Mouse (Mus musculus) MEL (cell line): ENCODE measurements around the gene Tmbim6. TPM values are rescaled to one million over a fixed set of nuclear protein-coding genes. Genes with fewer than 3 reads are reported as not detected.

Source experiments
- DNase-seq: peaks from one replicate; pipeline ENCODE4 v3.0.0; 2011; ENCODE audit warnings: low read depth, low spot score
- H3K27ac ChIP-seq: 2 replicates; pipeline ENCODE4 v1.5.1; 2012; ENCODE audit warnings: low read depth, mild to moderate bottlenecking, control low read depth, low read length, moderate library complexity; ENCODE audit not compliant: control insufficient read depth
- H3K27me3 ChIP-seq, 2 experiments: fragments of 150-350 bp in 1 of 2; sonication (generic) in 1 of 2; 2 replicates each; pipeline ENCODE4 v1.6.1; 2012; ENCODE audit warnings: low read length in 2 of 2, mild to moderate bottlenecking in 2 of 2, improper control_type of control experiment in 1 of 2, moderate library complexity in 1 of 2; ENCODE audit not compliant: insufficient read depth in 2 of 2, control insufficient read depth in 1 of 2
- H3K36me3 ChIP-seq, 2 experiments: 2 replicates each; pipeline ENCODE4 v1.6.1; 2012 to 2014; ENCODE audit warnings: low read length in 2 of 2, improper control_type of control experiment in 1 of 2, inconsistent platforms in 1 of 2, mild to moderate bottlenecking in 1 of 2; ENCODE audit not compliant: insufficient read depth in 2 of 2, control insufficient read depth in 1 of 2
- H3K4me1 ChIP-seq, 2 experiments: fragments of 150-350 bp in 1 of 2; sonication (generic) in 1 of 2; 2 replicates each; pipeline ENCODE4 v1.6.1; 2012; ENCODE audit warnings: low read length in 2 of 2, improper control_type of control experiment in 1 of 2, mild to moderate bottlenecking in 1 of 2; ENCODE audit not compliant: insufficient read depth in 2 of 2, control insufficient read depth in 1 of 2
- H3K4me3 ChIP-seq, 2 experiments: fragments of 150-350 bp in 1 of 2; sonication (generic) in 1 of 2; 2 replicates each; pipeline ENCODE4 v1.5.1; 2012; ENCODE audit warnings: low read depth in 2 of 2, low read length in 2 of 2, mild to moderate bottlenecking in 2 of 2, moderate library complexity in 2 of 2, control low read depth in 1 of 2, improper control_type of control experiment in 1 of 2; ENCODE audit not compliant: control insufficient read depth in 1 of 2, insufficient read depth in 1 of 2
- H3K79me2 ChIP-seq: 2 replicates; pipeline ENCODE4 v1.6.1; 2012; ENCODE audit warnings: mild to moderate bottlenecking, low read length, moderate library complexity; ENCODE audit not compliant: control insufficient read depth, poor library complexity, insufficient read depth
- H3K9ac ChIP-seq: 2 replicates; pipeline ENCODE4 v1.6.1; 2012; ENCODE audit warnings: low read depth, mild to moderate bottlenecking, control low read depth, low read length, moderate library complexity; ENCODE audit not compliant: control insufficient read depth, poor library complexity, severe bottlenecking
- H3K9me3 ChIP-seq: fragments of 150-350 bp; sonication (generic); replicated peaks from 2 replicates; pipeline ENCODE4 v1.6.1; 2012; ENCODE audit warnings: mild to moderate bottlenecking, low read length, improper control_type of control experiment, moderate library complexity; ENCODE audit not compliant: insufficient read depth
- CHD2 ChIP-seq: IDR thresholded peaks from 2 replicates; pipeline ENCODE4 v1.6.1; 2011; ENCODE audit warnings: low read length, improper control_type of control experiment
- ELF1 ChIP-seq: IDR thresholded peaks from 2 replicates; pipeline ENCODE4 v1.6.1; 2014; ENCODE audit warnings: low read depth, mild to moderate bottlenecking, inconsistent platforms, low read length, improper control_type of control experiment, moderate library complexity
- GABPA ChIP-seq: IDR thresholded peaks from 2 replicates; pipeline ENCODE4 v1.6.1; 2012; ENCODE audit warnings: low read depth, mild to moderate bottlenecking, inconsistent platforms, low read length, improper control_type of control experiment, moderate library complexity
- JUND ChIP-seq: IDR thresholded peaks from 2 replicates; pipeline ENCODE4 v1.6.1; 2011; ENCODE audit warnings: low read depth, mild to moderate bottlenecking, improper control_type of control experiment, low read length
- KAT2A ChIP-seq: conservative IDR thresholded peaks from 2 replicates; pipeline ENCODE4 v1.6.1; 2012; ENCODE audit warnings: low read depth, low read length, improper control_type of control experiment, inconsistent platforms
- MAZ ChIP-seq: IDR thresholded peaks from 2 replicates; pipeline ENCODE4 v1.6.1; 2012; ENCODE audit warnings: low read depth, mild to moderate bottlenecking, inconsistent platforms, low read length, improper control_type of control experiment
- MEF2A ChIP-seq: IDR thresholded peaks from 2 replicates; pipeline ENCODE4 v1.6.1; 2014; ENCODE audit warnings: low read depth, mild to moderate bottlenecking, inconsistent platforms, low read length, improper control_type of control experiment; ENCODE audit not compliant: poor library complexity, insufficient replicate concordance, severe bottlenecking; ENCODE audit errors: extremely low read depth
- MXI1 ChIP-seq: IDR thresholded peaks from 2 replicates; pipeline ENCODE4 v1.6.1; 2011; ENCODE audit warnings: mild to moderate bottlenecking, low read depth, low read length, improper control_type of control experiment
- SIN3A ChIP-seq: IDR thresholded peaks from 2 replicates; pipeline ENCODE4 v1.6.1; 2012; ENCODE audit warnings: low read length, improper control_type of control experiment, inconsistent platforms
- TCF12 ChIP-seq: IDR thresholded peaks from 2 replicates; pipeline ENCODE4 v1.6.1; 2014; ENCODE audit warnings: low read depth, mild to moderate bottlenecking, inconsistent platforms, low read length, improper control_type of control experiment, moderate library complexity
- USF1 ChIP-seq: IDR thresholded peaks from 2 replicates; pipeline ENCODE4 v1.6.1; 2014; ENCODE audit warnings: low read depth, mild to moderate bottlenecking, inconsistent platforms, low read length, improper control_type of control experiment, moderate library complexity
- ZNF384 ChIP-seq: IDR thresholded peaks from 2 replicates; pipeline ENCODE4 v1.6.1; 2012; ENCODE audit warnings: low read depth, mild to moderate bottlenecking, inconsistent platforms, low read length, improper control_type of control experiment
- polyA plus RNA-seq, 2 experiments: library from polyadenylated mRNA; stranded (reverse) in 1 of 2; unstranded in 1 of 2; fragments of >175 nt in 1 of 2; fragments of >200 nt in 1 of 2; gene quantifications; 2 replicates each; pipeline versions ENCODE4 v1.2.1 to v1.2.4; 2012; ENCODE audit warnings: low replicate concordance in 2 of 2, low read depth in 1 of 2; ENCODE audit not compliant: insufficient read length in 2 of 2, insufficient read depth in 1 of 2, missing spikeins in 1 of 2
- total RNA-seq: library from RNA; depleted of rRNA; stranded (reverse); fragments of 300-350 nt; gene quantifications from 2 replicates; pipeline ENCODE4 v1.2.3, GENCODE M21; 2012

Gene Tmbim6
- total and polyA plus RNA-seq, 3 experiments, result 243 to 339 TPM; not detected in 1

DNA sequence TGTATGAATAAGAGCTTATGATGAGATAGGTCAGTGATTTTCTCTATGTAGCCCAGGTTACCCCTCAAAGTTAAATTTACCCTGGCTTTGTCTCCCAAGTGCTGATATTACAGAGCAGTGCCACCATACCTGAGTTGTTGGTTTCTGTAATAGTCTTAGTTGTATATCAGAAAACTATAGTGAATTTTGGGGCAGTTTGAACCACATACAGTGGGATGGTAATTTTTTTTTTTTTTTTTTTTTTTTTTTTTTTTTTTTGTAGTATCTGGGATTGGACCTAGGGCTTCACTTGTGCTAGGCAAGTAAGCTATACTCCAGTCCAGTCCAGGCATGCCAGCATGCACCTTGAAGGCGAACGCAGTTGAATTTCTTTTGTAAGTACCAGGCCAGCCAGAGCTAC lies 4.9 kb downstream of the Tmbim6 start:
- H3K9me3 ChIP-seq, result no peaks in the 10 kb centered on the region
- peaks cover 11 to 44% of the 10 kb centered on the region in 2 experiments for H3K36me3 ChIP-seq
- no peak overlapping the region for H3K9ac ChIP-seq
- H3K79me2 ChIP-seq, result peaks cover 81% of the 10 kb centered on the region
- no peak for TF ChIP-seq GABPA
- no peak for TF ChIP-seq MXI1
- peak; percentile 67 for TF ChIP-seq ZNF384
- TF ChIP-seq CHD2, result no peak
- H3K4me1 ChIP-seq, result peaks cover 18 to 34% of the 10 kb centered on the region in 2 experiments
- H3K27ac ChIP-seq, result no peak overlapping the region
- H3K27me3 ChIP-seq, result no peaks in the 10 kb centered on the region
- no peak for DNase-seq
- H3K4me3 ChIP-seq, result no peak overlapping the region

DNA sequence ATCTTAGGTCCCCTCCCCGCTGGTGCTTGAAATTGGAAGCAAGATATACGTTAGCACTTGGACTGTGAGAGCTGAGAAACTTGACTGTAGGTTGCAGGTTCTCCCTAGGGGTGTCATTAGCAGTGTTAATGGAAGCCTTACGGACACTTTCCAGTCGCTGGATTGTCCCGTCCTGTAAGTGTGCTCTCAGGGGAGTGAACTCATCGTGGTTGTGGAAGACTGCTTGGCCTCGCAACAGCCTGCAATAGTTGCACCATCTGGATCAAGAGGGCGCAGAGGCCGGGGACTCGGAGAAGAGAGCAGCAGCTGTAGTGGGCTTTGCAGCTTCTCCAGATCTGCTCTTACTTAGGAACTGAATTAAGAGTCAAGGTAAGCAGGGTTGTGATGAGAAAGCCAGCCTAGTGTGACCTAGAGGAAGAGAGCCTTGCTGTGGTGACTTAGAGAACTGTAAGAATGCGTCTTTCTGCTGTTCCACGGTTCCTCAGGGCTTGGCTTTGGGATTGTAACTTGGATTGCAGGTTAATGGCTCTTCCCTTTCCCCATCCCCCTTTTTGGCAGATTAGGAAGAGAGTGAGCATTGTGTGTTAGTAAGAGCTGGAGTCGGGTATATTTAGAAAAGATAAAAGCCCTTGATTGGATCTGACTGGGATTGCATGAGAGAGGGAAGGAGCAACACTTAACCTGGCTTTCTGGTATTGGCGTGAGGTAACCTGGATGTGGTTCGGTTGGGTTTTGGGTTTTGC lies 7.0 kb downstream of the Tmbim6 start:
- no peak for TF ChIP-seq MAZ
- no peak for TF ChIP-seq USF1
- no peak for TF ChIP-seq MXI1
- 0 out of 2 replicates have a peak, but pooled peaks have one; percentile 25 for TF ChIP-seq SIN3A
- TF ChIP-seq TCF12, result no peak
- no peak for TF ChIP-seq KAT2A
- no peak for TF ChIP-seq ELF1
- H3K4me1 ChIP-seq, result peaks cover 16 to 30% of the 10 kb centered on the region in 2 experiments
- H3K9ac ChIP-seq, result no peak overlapping the region
- H3K4me3 ChIP-seq, result no peak overlapping the region
- H3K79me2 ChIP-seq, result peaks cover 62% of the 10 kb centered on the region
- no peak overlapping the region for H3K27ac ChIP-seq
- H3K9me3 ChIP-seq, result no peaks in the 10 kb centered on the region
- H3K36me3 ChIP-seq, result peaks cover 26 to 37% of the 10 kb centered on the region in 2 experiments
- no peak for DNase-seq
- H3K27me3 ChIP-seq, result no peaks in the 10 kb centered on the region

DNA sequence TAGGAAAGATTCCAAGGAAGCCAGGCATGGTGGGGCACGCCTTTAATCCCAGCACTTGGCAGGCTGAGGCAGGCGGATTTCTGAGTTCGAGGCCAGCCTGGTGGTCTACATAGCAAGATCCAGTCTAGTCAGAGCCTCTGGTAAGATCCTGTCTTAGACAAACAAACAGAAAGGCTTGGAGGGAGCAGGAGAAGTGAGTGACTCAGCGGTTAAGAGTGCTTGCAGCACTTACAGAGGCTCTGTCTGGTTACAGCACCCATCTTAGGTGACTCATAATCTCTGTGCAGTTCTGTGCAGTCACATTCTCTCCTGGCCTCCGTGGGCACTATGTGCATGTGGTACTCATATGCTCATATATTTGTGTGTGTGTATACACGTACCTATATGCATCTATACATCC lies 7.9 kb downstream of the Tmbim6 start:
- Histone ChIP-seq H3K4me3 (no peak overlapping the region), H3K79me2 (peaks cover 53% of the 10 kb centered on the region), H3K4me1 (peaks cover 10 to 23% of the 10 kb centered on the region in 2 experiments), H3K9ac (no peak overlapping the region), H3K9me3 (no peaks in the 10 kb centered on the region), H3K27me3 (no peaks in the 10 kb centered on the region)
- peak; percentile 78 for DNase-seq
- TF ChIP-seq MEF2A (no peak), JUND (peak; percentile 30; the same call in 1 of the 2 replicates)
- TF ChIP-seq, all 39 proteins: peak for 1
- Histone ChIP-seq H3K36me3 (peaks cover 28 to 32% of the 10 kb centered on the region in 2 experiments), H3K27ac (no peak overlapping the region)
